Mouse (Mus musculus) midbrain, embryonic 12.5 days (tissue): Measurements from ENCODE around the gene Rbms3. TPM values are rescaled to one million over a fixed set of nuclear protein-coding genes. Genes with fewer than 3 reads are reported as not detected.

Source experiments
- ATAC-seq: fragments of 200-750 bp; cut with Nextera tagmentation; 2 replicates; pipeline ENCODE4 v1.8.0; 2017; ENCODE audit warnings: low read depth, moderate TSS enrichment, moderate library complexity; ENCODE audit not compliant: low FRiP score
- H3K27ac ChIP-seq: fragments of 300-500 bp; sonication (generic); replicated peaks from 2 replicates; pipeline ENCODE4 v1.5.1; 2016; ENCODE audit warnings: mild to moderate bottlenecking
- H3K27me3 ChIP-seq: fragments of 300-500 bp; sonication (generic); 2 replicates; pipeline ENCODE4 v1.6.1; 2016; ENCODE audit warnings: mild to moderate bottlenecking
- H3K36me3 ChIP-seq: fragments of 300-500 bp; sonication (generic); 2 replicates; pipeline ENCODE4 v1.6.1; 2016
- H3K4me1 ChIP-seq: fragments of 300-500 bp; sonication (generic); 2 replicates; pipeline ENCODE4 v1.6.1; 2016
- H3K4me2 ChIP-seq: fragments of 300-500 bp; sonication (generic); replicated peaks from 2 replicates; pipeline ENCODE4 v1.6.1; 2016; ENCODE audit warnings: mild to moderate bottlenecking, moderate library complexity
- H3K4me3 ChIP-seq: fragments of 300-500 bp; sonication (generic); 2 replicates; pipeline ENCODE4 v1.5.1; 2016; ENCODE audit warnings: mild to moderate bottlenecking
- H3K9ac ChIP-seq: fragments of 300-500 bp; sonication (generic); replicated peaks from 2 replicates; pipeline ENCODE4 v1.6.1; 2016; ENCODE audit warnings: mild to moderate bottlenecking, moderate library complexity
- H3K9me3 ChIP-seq: fragments of 300-500 bp; sonication (generic); 2 replicates; pipeline ENCODE4 v1.6.1; 2016; ENCODE audit warnings: mild to moderate bottlenecking
- WGBS: fragments of 180-500 bp; shearing (Covaris S2); methylation state at CpG from one replicate; pipeline ENCODE4 v1.1.7; 2016; 5-methylcytosine and 5-hydroxymethylcytosine counted together
- polyA plus RNA-seq: library from polyadenylated mRNA; unstranded; fragments of >200 nt; fragmentation: Nextera tagmentation; extraction: Ambion mirVana; gene quantifications from 2 replicates; pipeline ENCODE4 v1.2.1, GENCODE M21; 2016

Gene Rbms3
- polyA plus RNA-seq, 1 experiment from 2014 or later = 25.8 TPM

DNA sequence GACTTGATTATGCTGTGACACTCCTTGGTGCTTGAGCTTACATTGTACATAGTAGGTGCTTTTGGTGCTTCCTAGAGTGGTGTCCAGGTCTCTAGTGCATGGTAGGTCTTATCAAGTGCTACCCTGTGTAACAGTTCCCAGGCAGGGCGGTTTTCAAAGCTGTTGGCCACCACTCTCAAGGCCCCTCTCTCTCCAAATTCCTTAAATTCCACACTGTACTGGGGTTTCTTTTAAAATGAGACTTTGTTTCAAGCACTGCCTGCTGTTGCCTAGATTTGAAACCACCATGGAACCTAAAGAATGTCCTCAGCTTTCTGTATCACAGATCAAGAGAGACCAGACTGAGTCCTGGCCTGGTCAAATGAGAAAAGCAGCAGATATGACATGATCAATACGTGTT is 516.1 kb downstream of the Rbms3 start:
- Histone ChIP-seq H3K4me1 (no peaks in the 10 kb centered on the region), H3K4me2 (no peak overlapping the region), H3K36me3 (no peaks in the 10 kb centered on the region), H3K9ac (no peak overlapping the region), H3K27me3 (no peaks in the 10 kb centered on the region), H3K4me3 (no peak overlapping the region), H3K9me3 (no peaks in the 10 kb centered on the region), H3K27ac (no peak overlapping the region)
- 65% methylated on average over 2 of the region's 2 CpGs for WGBS
- no peak for ATAC-seq

GRCm38 (mm10) chr9:117107926-117108325 is 521.8 kb downstream of the Rbms3 start:
- no peak overlapping the region for H3K4me2 ChIP-seq
- no peaks in the 10 kb centered on the region for H3K36me3 ChIP-seq
- H3K4me1 ChIP-seq = no peaks in the 10 kb centered on the region
- no peaks in the 10 kb centered on the region for H3K27me3 ChIP-seq
- no peak overlapping the region for H3K4me3 ChIP-seq
- H3K9ac ChIP-seq = no peak overlapping the region
- no peak for ATAC-seq
- H3K27ac ChIP-seq = no peak overlapping the region
- 94% methylated on average over 4 of the region's 4 CpGs for WGBS
- H3K9me3 ChIP-seq = no peaks in the 10 kb centered on the region

- Histone ChIP-seq H3K4me2 (no peak overlapping the region), H3K4me3 (no peak overlapping the region), H3K4me1 (0 out of 2 replicates have a peak, but pooled peaks cover 3% of the 10 kb centered on the region), H3K27me3 (no peaks in the 10 kb centered on the region), H3K9ac (no peak overlapping the region), H3K9me3 (no peaks in the 10 kb centered on the region), H3K27ac (no peak overlapping the region), H3K36me3 (no peaks in the 10 kb centered on the region)
- 66% methylated on average over 19 of the region's 19 CpGs for WGBS
- no peak for ATAC-seq
These were observed 527.3 kb downstream of the Rbms3 start for GRCm38 (mm10) chr9:117102198-117102930.

GRCm38 (mm10) chr9:117100181-117100580 is 529.5 kb downstream of the Rbms3 start:
- no peak for ATAC-seq
- Histone ChIP-seq H3K27ac (no peak overlapping the region), H3K4me1 (0 out of 2 replicates have a peak, but pooled peaks cover 3% of the 10 kb centered on the region), H3K36me3 (no peaks in the 10 kb centered on the region), H3K27me3 (no peaks in the 10 kb centered on the region), H3K4me3 (no peak overlapping the region), H3K9me3 (no peaks in the 10 kb centered on the region), H3K4me2 (no peak overlapping the region), H3K9ac (no peak overlapping the region)
- 95% methylated on average over 5 of the region's 5 CpGs for WGBS

DNA sequence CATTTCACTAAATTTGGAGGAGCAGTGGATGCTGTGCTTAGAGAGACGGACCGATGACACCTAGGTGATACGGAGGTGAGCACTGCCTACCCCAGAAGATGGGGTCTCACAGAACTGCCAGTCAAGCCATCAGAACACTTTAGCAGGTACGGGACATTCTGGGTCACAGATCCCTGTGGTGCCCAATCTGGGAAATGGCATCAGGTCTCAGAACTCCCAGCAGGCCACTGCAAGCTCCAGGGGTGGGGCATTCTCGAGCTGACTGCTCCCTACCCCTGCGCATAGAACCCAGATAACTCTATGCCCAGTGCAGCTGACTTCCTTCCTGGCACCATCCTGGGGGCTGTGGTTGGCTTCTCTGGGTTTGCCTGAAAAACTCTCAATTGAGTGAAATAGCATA is 536.2 kb downstream of the Rbms3 start:
- H3K4me2 ChIP-seq = no peak overlapping the region
- no peaks in the 10 kb centered on the region for H3K27me3 ChIP-seq
- H3K9me3 ChIP-seq = no peaks in the 10 kb centered on the region
- no peak for ATAC-seq
- no peak overlapping the region for H3K9ac ChIP-seq
- no peaks in the 10 kb centered on the region for H3K4me1 ChIP-seq
- no peak overlapping the region for H3K27ac ChIP-seq
- 86% methylated on average over 6 of the region's 6 CpGs for WGBS
- H3K4me3 ChIP-seq = no peak overlapping the region
- H3K36me3 ChIP-seq = no peaks in the 10 kb centered on the region

DNA sequence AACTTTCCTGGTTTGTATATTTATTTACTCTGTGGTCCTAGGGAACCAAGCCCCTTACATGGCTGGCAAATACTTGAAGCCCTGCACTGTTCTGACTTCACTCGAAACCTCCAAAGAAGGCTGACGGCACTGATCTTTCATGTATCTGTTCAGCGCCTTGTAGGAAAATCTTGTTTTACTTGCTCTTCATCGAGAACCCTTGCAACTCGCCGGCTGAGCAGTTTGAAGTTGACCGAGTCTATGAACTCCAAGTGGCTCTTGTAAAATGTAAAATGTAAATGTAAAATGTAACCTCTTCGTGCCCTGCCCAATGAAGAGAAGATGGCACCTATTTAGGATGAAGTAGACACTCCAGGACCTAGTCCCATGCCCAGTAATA is 537.5 kb downstream of the Rbms3 start:
- Histone ChIP-seq H3K27me3 (no peaks in the 10 kb centered on the region), H3K9me3 (no peaks in the 10 kb centered on the region), H3K36me3 (no peaks in the 10 kb centered on the region), H3K9ac (no peak overlapping the region), H3K4me3 (no peak overlapping the region), H3K4me2 (no peak overlapping the region), H3K27ac (no peak overlapping the region), H3K4me1 (no peaks in the 10 kb centered on the region)
- ATAC-seq = no peak
- WGBS = 87% methylated on average over 8 of the region's 8 CpGs

- Histone ChIP-seq H3K9ac (no peak overlapping the region), H3K4me2 (no peak overlapping the region), H3K27ac (no peak overlapping the region), H3K27me3 (no peaks in the 10 kb centered on the region), H3K4me3 (no peak overlapping the region), H3K9me3 (no peaks in the 10 kb centered on the region), H3K4me1 (no peaks in the 10 kb centered on the region), H3K36me3 (no peaks in the 10 kb centered on the region)
- WGBS = 83% methylated on average over 9 of the region's 9 CpGs
- ATAC-seq = no peak
These were observed 538.2 kb downstream of the Rbms3 start for GRCm38 (mm10) chr9:117091253-117092176.

GRCm38 (mm10) chr9:117089409-117090147 is 540.1 kb downstream of the Rbms3 start:
- WGBS = 94% methylated on average over 12 of the region's 12 CpGs
- H3K4me1 ChIP-seq = no peaks in the 10 kb centered on the region

DNA sequence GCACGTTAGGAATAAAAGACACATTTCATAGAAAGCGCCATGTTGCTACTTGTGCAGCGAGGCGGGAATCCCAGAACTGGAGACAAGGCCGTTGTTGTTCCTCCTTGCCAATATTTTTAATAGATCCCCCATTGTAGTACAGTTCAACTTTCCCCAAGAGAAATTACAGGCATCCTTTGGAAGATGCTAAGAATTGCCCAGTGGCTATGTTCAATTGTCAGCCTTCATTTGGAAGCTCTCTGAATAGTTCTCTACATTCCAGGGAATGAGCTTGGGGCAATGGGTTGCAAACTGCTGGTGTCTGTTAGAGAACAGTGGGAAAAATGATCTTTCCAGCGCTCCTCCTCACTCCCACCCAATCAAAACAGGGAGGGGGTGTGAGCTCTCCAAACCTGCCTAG is 541.4 kb downstream of the Rbms3 start:
- Histone ChIP-seq H3K27ac (no peak overlapping the region), H3K9ac (no peak overlapping the region), H3K9me3 (no peaks in the 10 kb centered on the region), H3K4me3 (no peak overlapping the region), H3K4me2 (no peak overlapping the region), H3K36me3 (no peaks in the 10 kb centered on the region), H3K27me3 (no peaks in the 10 kb centered on the region), H3K4me1 (no peaks in the 10 kb centered on the region)
- no peak for ATAC-seq
- 96% methylated on average over 6 of the region's 6 CpGs for WGBS

More at GRCm38 (mm10) chr9:117089409-117090147, 540.1 kb downstream of the Rbms3 start:
- Histone ChIP-seq H3K9me3 (no peaks in the 10 kb centered on the region), H3K4me3 (no peak overlapping the region), H3K36me3 (no peaks in the 10 kb centered on the region), H3K27ac (no peak overlapping the region), H3K27me3 (no peaks in the 10 kb centered on the region), H3K4me2 (no peak overlapping the region), H3K9ac (no peak overlapping the region)
- ATAC-seq = no peak

GRCm38 (mm10) chr9:117085706-117086105 is 544.0 kb downstream of the Rbms3 start:
- no peak overlapping the region for H3K27ac ChIP-seq
- no peaks in the 10 kb centered on the region for H3K36me3 ChIP-seq
- H3K4me3 ChIP-seq = no peak overlapping the region
- H3K4me1 ChIP-seq = no peaks in the 10 kb centered on the region
- H3K27me3 ChIP-seq = no peaks in the 10 kb centered on the region
- 87% methylated on average over 9 of the region's 9 CpGs for WGBS
- H3K4me2 ChIP-seq = no peak overlapping the region
- ATAC-seq = no peak
- no peak overlapping the region for H3K9ac ChIP-seq
- H3K9me3 ChIP-seq = no peaks in the 10 kb centered on the region

DNA sequence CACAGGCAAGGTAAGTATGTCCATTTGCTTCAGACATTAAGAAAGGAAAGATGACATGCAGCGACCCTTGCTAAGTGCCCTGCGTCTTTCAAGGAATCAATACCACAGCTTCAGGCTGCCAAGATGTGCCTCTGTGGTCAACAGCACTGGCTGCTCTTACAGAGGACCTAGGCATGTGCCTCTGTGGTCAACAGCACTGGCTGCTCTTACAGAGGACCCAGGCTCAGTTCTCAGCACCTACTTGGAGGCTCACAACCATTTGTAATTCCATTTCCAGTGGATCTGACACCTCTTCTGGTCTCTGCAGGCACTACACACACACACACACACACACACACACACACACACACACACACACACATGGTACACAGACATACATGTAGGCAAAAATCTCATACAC is 545.2 kb downstream of the Rbms3 start:
- Histone ChIP-seq H3K4me2 (no peak overlapping the region), H3K9me3 (no peaks in the 10 kb centered on the region), H3K4me3 (no peak overlapping the region), H3K27me3 (no peaks in the 10 kb centered on the region), H3K9ac (no peak overlapping the region), H3K4me1 (no peaks in the 10 kb centered on the region), H3K27ac (no peak overlapping the region), H3K36me3 (no peaks in the 10 kb centered on the region)
- 93% methylated on average over 2 of the region's 2 CpGs for WGBS
- no peak for ATAC-seq

DNA sequence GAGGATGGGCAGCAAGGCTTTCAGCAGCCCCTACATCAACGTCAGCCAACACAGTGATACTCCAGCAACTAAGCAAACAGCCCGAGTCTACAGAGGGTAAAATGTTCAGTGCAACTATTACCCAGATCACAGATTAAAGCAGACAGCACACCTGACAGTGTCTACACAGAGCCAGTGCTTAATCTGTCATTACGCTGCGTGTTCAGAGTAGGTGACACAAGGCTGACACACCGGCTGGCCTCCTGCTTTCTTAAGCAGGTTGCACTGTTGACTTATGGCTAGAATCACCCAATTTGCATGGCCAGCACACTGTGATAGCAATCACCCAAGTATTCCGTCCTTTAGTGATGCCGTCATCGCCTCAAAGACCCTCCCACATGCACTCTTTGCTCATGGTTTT is 550.2 kb downstream of the Rbms3 start:
- Histone ChIP-seq H3K4me3 (no peak overlapping the region), H3K36me3 (no peaks in the 10 kb centered on the region), H3K4me1 (no peaks in the 10 kb centered on the region), H3K4me2 (no peak overlapping the region), H3K27ac (no peak overlapping the region), H3K27me3 (no peaks in the 10 kb centered on the region), H3K9me3 (no peaks in the 10 kb centered on the region), H3K9ac (no peak overlapping the region)
- WGBS = 88% methylated on average over 8 of the region's 8 CpGs
- ATAC-seq = no peak
